Mouse (Mus musculus): ENCODE measurements around the gene Nol7. TPM values are rescaled to one million over a fixed set of nuclear protein-coding genes. Genes with fewer than 3 reads are reported as not detected.
A peak's percentile ranks its signal among the peaks of the same experiment; 100 is the strongest.

Gene Nol7
- polyA plus RNA-seq, 1 experiment from 2014 or later: 215 TPM

- Histone ChIP-seq H3K36me3 (ENCODE audit: control insufficient read depth, insufficient read depth, low read length) (no peaks in the 10 kb centered on the region), H3K4me2 (replicated peaks; ENCODE audit: low read depth, low read length) (peak within 1 kb of the TSS; percentile 81), H3K27me3 (ENCODE audit: control insufficient read depth, insufficient read depth, low read length) (no peaks in the 10 kb centered on the region), H3K9me3 (ENCODE audit: control insufficient read depth, low read length) (no peaks in the 10 kb centered on the region), H3K4me1 (replicated peaks; ENCODE audit: control insufficient read depth, insufficient read depth, low read length) (no peaks in the 10 kb centered on the region), H3K4me3 (ENCODE audit: low read depth, low read length) (peak within 1 kb of the TSS; percentile 55), H3K9ac (ENCODE audit: low read depth, low read length) (peak within 1 kb of the TSS; percentile 80), H3K27ac (ENCODE audit: low read depth, low read length) (peak within 1 kb of the TSS; percentile 67)
- WGBS: 14% methylated on average over 42 of the region's 42 CpGs
- peak; percentile 96 for ATAC-seq (ENCODE audit: low FRiP score)
- peak; percentile 95 for DNase-seq (ENCODE audit: low spot score)
Measured at GRCm38 (mm10) chr13:43364985-43365824, 33.0 kb upstream of the Nol7 start, which contains the start of gene Sirt5. Gene Sirt5 (plus strand): TSS chr13:43365496.

GRCm38 (mm10) chr13:43365825-43366184, 32.4 kb upstream of the Nol7 start:
- peak; percentile 68 for ATAC-seq (ENCODE audit: low FRiP score)
- no peak for DNase-seq (ENCODE audit: low spot score)
- peak overlapping the region; percentile 81 for H3K4me2 ChIP-seq (replicated peaks; ENCODE audit: low read depth, low read length)
- H3K27ac ChIP-seq (ENCODE audit: low read depth, low read length): peak overlapping the region; percentile 67
- no peaks in the 10 kb centered on the region for H3K36me3 ChIP-seq (ENCODE audit: control insufficient read depth, insufficient read depth, low read length)
- WGBS: 11% methylated on average over 11 of the region's 11 CpGs
- H3K9ac ChIP-seq (ENCODE audit: low read depth, low read length): peak overlapping the region; percentile 80
- no peaks in the 10 kb centered on the region for H3K27me3 ChIP-seq (ENCODE audit: control insufficient read depth, insufficient read depth, low read length)
- no peaks in the 10 kb centered on the region for H3K9me3 ChIP-seq (ENCODE audit: control insufficient read depth, low read length)
- H3K4me1 ChIP-seq (replicated peaks; ENCODE audit: control insufficient read depth, insufficient read depth, low read length): no peaks in the 10 kb centered on the region
- peak overlapping the region; percentile 55 for H3K4me3 ChIP-seq (ENCODE audit: low read depth, low read length)

GRCm38 (mm10) chr13:43370063-43370462, 28.1 kb upstream of the Nol7 start:
- WGBS: 96% methylated on average over 6 of the region's 6 CpGs
- no peak for ATAC-seq (ENCODE audit: low FRiP score)
- Histone ChIP-seq H3K4me1 (replicated peaks; ENCODE audit: control insufficient read depth, insufficient read depth, low read length) (no peaks in the 10 kb centered on the region), H3K9ac (ENCODE audit: low read depth, low read length) (no peak overlapping the region), H3K4me3 (ENCODE audit: low read depth, low read length) (no peak overlapping the region), H3K36me3 (ENCODE audit: control insufficient read depth, insufficient read depth, low read length) (0 out of 2 replicates have a peak, but pooled peaks cover 2% of the 10 kb centered on the region), H3K27ac (ENCODE audit: low read depth, low read length) (no peak overlapping the region), H3K9me3 (ENCODE audit: control insufficient read depth, low read length) (no peaks in the 10 kb centered on the region), H3K4me2 (replicated peaks; ENCODE audit: low read depth, low read length) (no peak overlapping the region), H3K27me3 (ENCODE audit: control insufficient read depth, insufficient read depth, low read length) (no peaks in the 10 kb centered on the region)
- no peak for DNase-seq (ENCODE audit: low spot score)

- H3K4me3 ChIP-seq (ENCODE audit: low read depth, low read length): no peak overlapping the region
- DNase-seq (ENCODE audit: low spot score) (no peak), ATAC-seq (ENCODE audit: low FRiP score) (no peak)
- 88% methylated on average over 1 of the region's 1 CpGs for WGBS
- H3K9ac ChIP-seq (ENCODE audit: low read depth, low read length): no peak overlapping the region
- no peaks in the 10 kb centered on the region for H3K27me3 ChIP-seq (ENCODE audit: control insufficient read depth, insufficient read depth, low read length)
- H3K36me3 ChIP-seq (ENCODE audit: control insufficient read depth, insufficient read depth, low read length): peaks cover 5% of the 10 kb centered on the region; the same call in 1 of the 2 replicates
- no peaks in the 10 kb centered on the region for H3K9me3 ChIP-seq (ENCODE audit: control insufficient read depth, low read length)
- no peak overlapping the region for H3K27ac ChIP-seq (ENCODE audit: low read depth, low read length)
- H3K4me2 ChIP-seq (replicated peaks; ENCODE audit: low read depth, low read length): no peak overlapping the region
- no peaks in the 10 kb centered on the region for H3K4me1 ChIP-seq (replicated peaks; ENCODE audit: control insufficient read depth, insufficient read depth, low read length)
Measured at GRCm38 (mm10) chr13:43372892-43373291, 25.3 kb upstream of the Nol7 start.

- WGBS: 86% methylated on average over 10 of the region's 10 CpGs
- no peak overlapping the region for H3K4me3 ChIP-seq (ENCODE audit: low read depth, low read length)
- no peak for ATAC-seq (ENCODE audit: low FRiP score)
Measured at GRCm38 (mm10) chr13:43374205-43374604, 24.0 kb upstream of the Nol7 start.

GRCm38 (mm10) chr13:43374918-43375432, 23.2 kb upstream of the Nol7 start:
- ATAC-seq (ENCODE audit: low FRiP score) (no peak), DNase-seq (ENCODE audit: low spot score) (no peak)
- Histone ChIP-seq H3K27me3 (ENCODE audit: control insufficient read depth, insufficient read depth, low read length) (no peaks in the 10 kb centered on the region), H3K36me3 (ENCODE audit: control insufficient read depth, insufficient read depth, low read length) (peaks cover 5% of the 10 kb centered on the region; the same call in 1 of the 2 replicates), H3K4me2 (replicated peaks; ENCODE audit: low read depth, low read length) (no peak overlapping the region), H3K4me1 (replicated peaks; ENCODE audit: control insufficient read depth, insufficient read depth, low read length) (0 out of 2 replicates have a peak, but pooled peaks cover 2% of the 10 kb centered on the region), H3K9me3 (ENCODE audit: control insufficient read depth, low read length) (no peaks in the 10 kb centered on the region), H3K27ac (ENCODE audit: low read depth, low read length) (no peak overlapping the region), H3K4me3 (ENCODE audit: low read depth, low read length) (no peak overlapping the region), H3K9ac (ENCODE audit: low read depth, low read length) (no peak overlapping the region)
- WGBS: 69% methylated on average over 2 of the region's 2 CpGs

More at GRCm38 (mm10) chr13:43374205-43374604, 24.0 kb upstream of the Nol7 start:
- Histone ChIP-seq H3K36me3 (ENCODE audit: control insufficient read depth, insufficient read depth, low read length) (peaks cover 5% of the 10 kb centered on the region; the same call in 1 of the 2 replicates), H3K9me3 (ENCODE audit: control insufficient read depth, low read length) (no peaks in the 10 kb centered on the region), H3K9ac (ENCODE audit: low read depth, low read length) (no peak overlapping the region), H3K27ac (ENCODE audit: low read depth, low read length) (no peak overlapping the region), H3K27me3 (ENCODE audit: control insufficient read depth, insufficient read depth, low read length) (no peaks in the 10 kb centered on the region), H3K4me2 (replicated peaks; ENCODE audit: low read depth, low read length) (no peak overlapping the region), H3K4me1 (replicated peaks; ENCODE audit: control insufficient read depth, insufficient read depth, low read length) (0 out of 2 replicates have a peak, but pooled peaks cover 2% of the 10 kb centered on the region)
- DNase-seq (ENCODE audit: low spot score): no peak

- peaks cover 2% of the 10 kb centered on the region; the same call in 1 of the 2 replicates for H3K36me3 ChIP-seq (ENCODE audit: control insufficient read depth, insufficient read depth, low read length)
- no peaks in the 10 kb centered on the region for H3K9me3 ChIP-seq (ENCODE audit: control insufficient read depth, low read length)
- WGBS: 87% methylated on average over 3 of the region's 3 CpGs
- 0 out of 2 replicates have a peak, but pooled peaks cover 2% of the 10 kb centered on the region for H3K4me1 ChIP-seq (replicated peaks; ENCODE audit: control insufficient read depth, insufficient read depth, low read length)
- H3K27me3 ChIP-seq (ENCODE audit: control insufficient read depth, insufficient read depth, low read length): no peaks in the 10 kb centered on the region
- DNase-seq (ENCODE audit: low spot score) (no peak), ATAC-seq (ENCODE audit: low FRiP score) (no peak)
- H3K4me3 ChIP-seq (ENCODE audit: low read depth, low read length): no peak overlapping the region
- no peak overlapping the region for H3K9ac ChIP-seq (ENCODE audit: low read depth, low read length)
- no peak overlapping the region for H3K27ac ChIP-seq (ENCODE audit: low read depth, low read length)
- H3K4me2 ChIP-seq (replicated peaks; ENCODE audit: low read depth, low read length): no peak overlapping the region
Measured at GRCm38 (mm10) chr13:43379989-43380388, 18.2 kb upstream of the Nol7 start.

- Histone ChIP-seq H3K4me2 (replicated peaks; ENCODE audit: low read depth, low read length) (no peak overlapping the region), H3K9ac (ENCODE audit: low read depth, low read length) (no peak overlapping the region), H3K27ac (ENCODE audit: low read depth, low read length) (no peak overlapping the region), H3K36me3 (ENCODE audit: control insufficient read depth, insufficient read depth, low read length) (no peaks in the 10 kb centered on the region), H3K4me3 (ENCODE audit: low read depth, low read length) (no peak overlapping the region), H3K4me1 (replicated peaks; ENCODE audit: control insufficient read depth, insufficient read depth, low read length) (no peaks in the 10 kb centered on the region), H3K27me3 (ENCODE audit: control insufficient read depth, insufficient read depth, low read length) (no peaks in the 10 kb centered on the region), H3K9me3 (ENCODE audit: control insufficient read depth, low read length) (no peaks in the 10 kb centered on the region)
- ATAC-seq (ENCODE audit: low FRiP score): no peak
- WGBS: 95% methylated on average over 10 of the region's 10 CpGs
- DNase-seq (ENCODE audit: low spot score): no peak
Measured at GRCm38 (mm10) chr13:43385321-43385720, 12.9 kb upstream of the Nol7 start.
